Mouse (Mus musculus) bone marrow macrophage, adult 2 months (primary cell): ENCODE measurements around the gene Crebzf.

ENCODE experiments used
- CTCF ChIP-seq: IDR thresholded peaks from 2 replicates; pipeline ENCODE4 v1.5.1; 2012; ENCODE audit warnings: low read depth, mild to moderate bottlenecking, low read length, moderate library complexity
- POLR2A ChIP-seq: IDR thresholded peaks from 2 replicates; pipeline ENCODE4 v1.6.1; 2012; ENCODE audit warnings: mild to moderate bottlenecking, low read depth, low read length, borderline replicate concordance

GRCm38 (mm10) chr7:90427006-90427405 lies 15.5 kb upstream of the Crebzf start:
- TF ChIP-seq CTCF (no peak), POLR2A (no peak)
